Mouse (Mus musculus): ENCODE measurements around the gene Snx19.

Gene Snx19

GRCm38 (mm10) chr9:30426882-30427632 lies at the start of gene Snx19:
Gene Snx19 (plus strand): TSS chr9:30427108.
- peak; percentile 93 for DNase-seq (ENCODE audit: low spot score)

GRCm38 (mm10) chr9:30400771-30401170 lies 26.1 kb upstream of the Snx19 start:
- DNase-seq (ENCODE audit: low spot score): no peak

GRCm38 (mm10) chr9:30422940-30423339 lies 4.0 kb upstream of the Snx19 start:
- peak; percentile 56 for DNase-seq (ENCODE audit: low spot score)

DNA sequence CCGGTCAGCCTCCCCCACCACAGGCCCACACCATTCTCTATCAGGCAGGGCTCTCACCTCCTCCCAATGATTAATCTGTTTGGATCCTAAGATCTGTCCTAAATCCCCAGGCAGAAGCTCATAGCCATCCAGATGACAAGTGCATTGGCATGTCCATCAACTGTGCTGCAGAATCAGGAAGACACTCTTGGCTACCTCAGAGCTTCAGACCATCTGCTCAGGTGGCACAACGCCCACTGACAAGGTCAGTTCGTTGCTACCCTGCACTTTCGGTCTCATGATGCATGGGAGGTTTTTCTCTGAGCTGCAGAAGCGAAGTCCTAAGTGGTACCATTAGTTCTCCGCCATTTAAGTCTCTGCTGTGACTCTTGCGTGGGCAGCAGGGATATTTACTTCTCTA lies 1.7 kb upstream of the Snx19 start:
- DNase-seq (ENCODE audit: low spot score): no peak

DNA sequence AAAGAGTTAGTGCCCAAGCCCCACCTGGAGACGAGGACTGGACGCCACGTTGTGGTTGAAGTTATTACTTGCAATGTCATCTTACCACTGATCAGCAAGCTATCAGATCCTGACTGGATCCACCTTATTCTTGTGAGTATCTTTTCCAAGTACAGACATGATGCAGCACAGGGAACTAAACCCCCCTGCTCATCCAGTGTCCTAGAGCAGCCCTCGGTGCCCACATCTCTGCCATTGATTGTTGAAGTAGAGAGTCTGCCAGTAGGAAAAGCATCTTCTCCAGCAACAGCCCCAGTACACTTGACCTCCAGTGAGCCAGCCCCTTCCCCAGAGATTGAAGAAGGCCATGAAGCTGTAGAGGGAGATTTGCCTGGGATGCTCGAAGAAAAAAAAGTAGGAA lies 1.3 kb downstream of the Snx19 start:
- DNase-seq (ENCODE audit: low spot score): no peak

- DNase-seq (ENCODE audit: low spot score): no peak
Measured at GRCm38 (mm10) chr9:30430447-30430846, 3.5 kb downstream of the Snx19 start.

- DNase-seq (ENCODE audit: low spot score): no peak
Measured at GRCm38 (mm10) chr9:30431909-30432308, 5.0 kb downstream of the Snx19 start.

DNA sequence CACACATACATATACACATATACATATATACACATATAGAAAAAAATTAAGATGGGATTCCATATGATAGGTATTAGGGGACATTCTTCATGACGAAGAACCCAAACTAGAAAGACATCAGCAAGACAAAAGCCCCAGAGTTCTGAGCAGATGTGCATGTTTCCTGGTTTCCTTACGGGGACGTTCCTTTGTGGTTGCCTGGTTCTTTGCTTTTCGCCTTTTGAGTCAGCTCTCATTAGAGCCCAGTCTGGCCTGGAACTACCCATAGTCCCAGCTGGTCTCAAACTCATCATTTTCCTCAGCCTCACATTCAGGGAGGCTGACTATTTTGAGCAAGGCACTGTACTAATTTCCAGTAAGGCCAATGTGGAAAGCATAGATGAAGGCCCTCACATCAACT lies 7.0 kb downstream of the Snx19 start:
- DNase-seq (ENCODE audit: low spot score): no peak

GRCm38 (mm10) chr9:30435902-30436585 lies 9.1 kb downstream of the Snx19 start:
- DNase-seq (ENCODE audit: low spot score): no peak

- DNase-seq (ENCODE audit: low spot score): peak; percentile 47
Measured at GRCm38 (mm10) chr9:30438505-30438904, 11.6 kb downstream of the Snx19 start.

DNA sequence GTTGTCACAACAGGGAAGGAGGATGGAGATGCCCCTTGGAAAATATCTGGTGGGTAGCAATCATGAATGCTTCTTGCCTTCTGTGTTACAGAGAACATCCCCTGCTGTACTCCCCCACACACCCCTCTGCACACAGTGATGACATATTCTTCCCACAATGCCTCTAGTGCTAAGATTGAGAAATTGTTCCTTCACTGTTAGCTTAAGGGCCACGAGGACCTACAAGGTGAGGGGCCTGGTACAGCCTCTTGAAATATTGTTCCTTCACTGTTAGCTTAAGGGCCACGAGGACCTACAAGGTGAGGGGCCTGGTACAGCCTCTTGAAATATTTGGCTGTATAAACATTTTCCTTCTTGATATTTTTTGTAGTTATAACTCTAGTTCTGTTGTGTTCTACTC lies 14.9 kb downstream of the Snx19 start:
- no peak for DNase-seq (ENCODE audit: low spot score)

GRCm38 (mm10) chr9:30445232-30446085 lies 18.6 kb downstream of the Snx19 start:
- no peak for DNase-seq (ENCODE audit: low spot score)

- DNase-seq (ENCODE audit: low spot score): no peak
Measured at GRCm38 (mm10) chr9:30446126-30446525, 19.2 kb downstream of the Snx19 start.

DNA sequence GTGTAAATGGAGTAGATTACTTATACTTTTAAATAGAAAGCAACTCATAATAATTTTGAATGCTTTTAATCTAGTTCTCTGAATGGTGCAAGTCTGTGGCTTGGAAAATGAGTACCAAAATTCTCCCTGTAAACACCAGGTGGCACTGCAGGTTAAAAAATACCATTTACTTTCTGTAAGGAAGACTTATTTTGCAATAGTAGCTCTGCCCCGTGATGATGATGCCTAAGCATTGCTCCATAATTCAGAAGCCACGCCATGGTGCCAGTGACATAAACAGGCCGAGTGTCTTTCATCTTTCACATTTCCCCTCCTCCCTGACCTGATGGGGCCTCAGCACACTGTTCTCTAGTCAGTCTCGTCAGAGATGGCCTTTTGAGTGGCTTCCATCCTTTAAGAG lies 21.6 kb downstream of the Snx19 start:
- DNase-seq (ENCODE audit: low spot score): peak; percentile 38

- DNase-seq (ENCODE audit: low spot score): no peak
Measured at GRCm38 (mm10) chr9:30449862-30450261, 23.0 kb downstream of the Snx19 start.

DNA sequence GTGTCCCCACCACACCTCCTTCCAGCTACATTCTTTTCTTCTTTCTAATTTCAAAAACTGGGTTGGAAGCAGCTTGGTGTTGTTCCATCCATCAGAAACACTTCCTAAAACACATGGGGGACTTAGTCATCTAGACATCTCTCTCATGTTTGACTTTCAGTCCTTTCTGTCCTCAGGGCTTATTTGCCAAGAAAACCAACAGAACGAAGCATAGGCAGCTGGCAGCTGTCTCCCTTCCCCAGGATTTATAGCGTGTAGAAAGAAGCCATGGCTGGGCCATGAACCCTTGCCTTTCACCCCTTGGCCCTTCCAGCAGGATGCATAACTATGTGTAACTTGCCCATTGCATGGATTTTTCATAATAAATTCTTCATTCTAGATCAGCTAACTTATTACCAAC lies 23.9 kb downstream of the Snx19 start:
- no peak for DNase-seq (ENCODE audit: low spot score)

GRCm38 (mm10) chr9:30454527-30454926 lies 27.6 kb downstream of the Snx19 start:
- DNase-seq (ENCODE audit: low spot score): no peak

DNA sequence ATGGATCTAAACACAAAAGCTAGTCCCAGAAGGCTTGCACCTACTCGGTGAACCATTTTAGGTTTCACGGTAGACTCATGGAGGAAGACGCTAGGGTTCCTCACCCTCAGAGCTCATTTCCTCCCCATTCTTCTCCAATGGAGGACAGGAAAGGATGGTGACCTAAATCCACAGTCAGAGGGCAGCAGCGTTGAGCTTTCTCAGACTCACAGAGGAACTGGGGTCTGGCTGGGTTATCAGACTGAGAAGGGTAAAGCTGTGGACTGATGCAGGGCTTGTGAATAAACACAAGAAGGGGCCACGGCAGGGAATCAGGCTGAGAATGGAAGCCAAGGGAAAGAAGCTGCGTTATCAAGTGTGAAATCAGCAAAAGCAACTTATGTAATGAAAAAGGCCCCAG lies 29.3 kb downstream of the Snx19 start:
- no peak for DNase-seq (ENCODE audit: low spot score)

- no peak for DNase-seq (ENCODE audit: low spot score)
Measured at GRCm38 (mm10) chr9:30460501-30460900, 33.6 kb downstream of the Snx19 start.

DNA sequence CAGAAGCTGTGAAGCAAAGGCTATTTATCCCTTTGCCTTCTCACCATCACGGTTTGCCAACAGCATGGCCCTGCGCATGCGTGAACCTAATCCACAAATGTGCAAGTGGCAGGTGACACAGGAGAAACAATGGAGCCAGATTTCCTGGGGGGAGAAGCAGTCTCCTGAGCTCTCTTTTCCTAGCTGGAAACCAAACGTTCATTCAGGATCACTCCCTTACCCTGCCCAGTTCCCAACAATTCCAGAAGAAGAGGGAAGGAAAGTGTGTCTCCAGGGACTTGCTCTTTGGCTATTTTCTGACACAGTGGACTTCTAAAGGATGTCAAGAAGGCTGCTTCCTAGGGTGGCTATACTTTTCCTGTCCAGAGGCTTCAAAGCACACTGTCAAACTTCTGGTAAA lies 37.8 kb downstream of the Snx19 start:
- DNase-seq (ENCODE audit: low spot score): no peak

- DNase-seq (ENCODE audit: low spot score): no peak
Measured at GRCm38 (mm10) chr9:30480043-30480442, 53.1 kb downstream of the Snx19 start.

- peak; percentile 97 for DNase-seq (ENCODE audit: low spot score)
Measured at GRCm38 (mm10) chr9:30480464-30480863, 53.6 kb downstream of the Snx19 start.

DNA sequence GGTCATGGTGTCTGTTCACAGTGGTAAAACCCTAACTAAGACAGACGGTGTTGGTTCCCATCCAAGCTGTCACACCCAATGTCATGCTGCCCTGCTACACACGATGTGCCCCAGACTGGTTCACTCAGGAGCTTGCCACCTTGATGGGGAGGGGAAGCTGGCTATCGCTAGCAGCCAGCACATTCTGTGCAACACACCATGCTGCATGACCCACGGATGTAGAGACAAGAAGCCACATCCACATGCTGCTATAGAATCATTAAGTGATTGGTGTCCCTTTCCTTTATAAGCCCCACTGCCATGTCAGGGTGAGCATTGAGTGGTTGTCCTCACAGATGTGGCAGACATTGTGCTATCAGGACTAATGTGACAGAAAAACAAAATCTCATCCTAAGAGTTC lies 55.2 kb downstream of the Snx19 start:
- no peak for DNase-seq (ENCODE audit: low spot score)
